Mouse (Mus musculus) G1E-ER4 (cell line): ENCODE data around the gene Rassf8. TPM values are rescaled to one million over a fixed set of nuclear protein-coding genes. Genes with fewer than 3 reads are reported as not detected.

Experiments
- GATA1 ChIP-seq: IDR thresholded peaks from one replicate; pipeline ENCODE4 v1.8.0; 2012; ENCODE audit warnings: low read length, inconsistent platforms
- polyA plus RNA-seq: library from polyadenylated mRNA; stranded (reverse); fragments of >175 nt; gene quantifications from 2 replicates; pipeline ENCODE4 v1.2.3, GENCODE M21; 2012

Gene Rassf8
- polyA plus RNA-seq, 1 experiment: not detected

- no peak for TF ChIP-seq GATA1
Observed at GRCm38 (mm10) chr6:145736099-145736498, 10.4 kb upstream of the Rassf8 start.

DNA sequence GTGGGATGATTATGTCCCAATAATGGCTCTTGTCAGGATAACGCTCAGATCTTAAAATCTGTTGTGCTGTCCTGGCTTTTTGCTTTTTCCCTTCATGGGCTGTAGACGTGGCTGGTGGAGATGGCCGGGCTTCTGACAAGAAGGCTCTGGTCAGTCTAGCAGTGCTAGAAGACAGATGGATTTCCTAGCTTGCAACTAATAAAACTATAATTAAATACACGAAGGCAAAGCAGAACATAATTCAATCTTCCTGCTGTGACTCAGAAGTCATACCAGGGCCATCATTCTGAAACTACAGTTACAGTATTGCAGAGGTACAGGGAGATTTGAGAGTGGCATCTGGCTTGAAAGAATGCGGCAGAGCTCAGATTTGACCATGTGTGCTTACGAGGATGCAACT lies 7.3 kb upstream of the Rassf8 start:
- no peak for TF ChIP-seq GATA1

DNA sequence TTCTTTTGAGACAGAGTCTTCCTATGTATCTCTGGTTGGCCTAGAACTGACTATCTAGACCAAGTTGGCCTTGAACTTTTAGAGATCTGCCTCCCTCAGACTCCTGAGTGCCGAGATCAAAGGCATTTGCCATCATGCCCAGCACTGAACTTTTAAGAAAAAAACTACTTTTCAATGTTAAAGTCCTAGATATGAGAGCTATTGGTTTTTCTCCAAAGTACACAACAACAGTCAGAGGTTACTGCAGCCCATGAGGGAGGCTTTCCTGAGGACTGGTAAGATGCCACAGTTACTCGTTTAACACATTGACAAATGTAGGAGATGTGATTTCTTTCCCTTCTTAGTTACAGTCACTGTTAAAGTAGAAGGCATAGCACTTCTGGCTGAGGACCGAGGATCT lies 6.5 kb upstream of the Rassf8 start:
- no peak for TF ChIP-seq GATA1

DNA sequence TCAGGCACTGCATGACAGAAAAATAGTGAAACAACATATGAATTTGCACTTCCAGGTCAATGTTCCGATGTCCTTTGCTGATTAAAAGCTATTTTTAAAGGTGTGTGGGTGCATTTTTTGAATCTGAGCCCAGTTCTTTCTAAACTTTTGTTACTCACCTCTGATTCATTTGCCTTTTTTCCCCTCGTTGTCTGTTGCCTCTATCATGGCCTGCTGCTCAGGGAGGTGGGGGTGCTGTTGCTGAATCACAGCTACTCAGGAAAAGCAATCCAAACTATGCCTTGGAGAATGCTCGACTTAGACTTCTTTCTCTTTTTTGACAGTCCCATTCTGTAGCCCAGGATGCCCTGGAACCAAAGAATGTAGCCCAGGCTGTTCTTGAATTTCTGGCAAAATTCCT lies 1.3 kb upstream of the Rassf8 start:
- TF ChIP-seq GATA1: no peak

DNA sequence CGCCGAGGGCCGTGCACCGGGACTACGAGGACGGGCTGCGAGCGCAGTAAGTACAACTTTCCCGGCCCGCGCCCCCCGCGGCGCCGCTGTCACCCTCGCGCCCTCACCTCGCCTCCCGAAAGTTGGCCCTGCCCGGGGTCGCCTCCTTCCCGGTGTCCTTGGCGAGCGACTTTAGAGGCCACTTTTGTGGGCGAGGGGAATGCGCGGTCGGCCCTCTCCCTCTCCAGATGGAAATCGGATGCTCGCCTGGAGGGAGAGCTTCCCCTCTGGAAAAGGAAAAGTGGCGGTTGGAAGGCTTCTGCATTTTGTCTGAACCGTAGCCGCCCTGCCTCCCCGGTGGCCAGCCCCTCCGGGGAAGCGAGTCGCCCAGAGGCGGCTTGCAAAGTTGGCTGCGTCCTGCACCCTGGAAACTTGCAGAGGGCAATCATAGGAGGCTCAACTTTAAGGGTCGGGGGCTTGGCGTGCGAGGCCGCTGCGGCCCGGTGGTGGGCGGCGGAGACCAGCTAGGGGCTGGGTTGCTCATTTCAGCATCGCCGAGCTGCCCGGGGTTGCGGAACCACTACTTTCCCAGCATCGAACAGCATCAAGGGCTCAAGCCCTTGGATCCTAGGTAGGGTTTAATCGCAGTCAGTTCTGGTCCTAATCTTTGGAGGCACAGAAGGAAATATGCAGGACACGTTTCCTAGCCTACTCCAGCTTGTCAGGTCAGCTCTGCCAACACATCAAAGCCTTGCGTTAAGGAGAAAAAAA lies 548 bp downstream of the Rassf8 start:
- TF ChIP-seq GATA1: no peak

DNA sequence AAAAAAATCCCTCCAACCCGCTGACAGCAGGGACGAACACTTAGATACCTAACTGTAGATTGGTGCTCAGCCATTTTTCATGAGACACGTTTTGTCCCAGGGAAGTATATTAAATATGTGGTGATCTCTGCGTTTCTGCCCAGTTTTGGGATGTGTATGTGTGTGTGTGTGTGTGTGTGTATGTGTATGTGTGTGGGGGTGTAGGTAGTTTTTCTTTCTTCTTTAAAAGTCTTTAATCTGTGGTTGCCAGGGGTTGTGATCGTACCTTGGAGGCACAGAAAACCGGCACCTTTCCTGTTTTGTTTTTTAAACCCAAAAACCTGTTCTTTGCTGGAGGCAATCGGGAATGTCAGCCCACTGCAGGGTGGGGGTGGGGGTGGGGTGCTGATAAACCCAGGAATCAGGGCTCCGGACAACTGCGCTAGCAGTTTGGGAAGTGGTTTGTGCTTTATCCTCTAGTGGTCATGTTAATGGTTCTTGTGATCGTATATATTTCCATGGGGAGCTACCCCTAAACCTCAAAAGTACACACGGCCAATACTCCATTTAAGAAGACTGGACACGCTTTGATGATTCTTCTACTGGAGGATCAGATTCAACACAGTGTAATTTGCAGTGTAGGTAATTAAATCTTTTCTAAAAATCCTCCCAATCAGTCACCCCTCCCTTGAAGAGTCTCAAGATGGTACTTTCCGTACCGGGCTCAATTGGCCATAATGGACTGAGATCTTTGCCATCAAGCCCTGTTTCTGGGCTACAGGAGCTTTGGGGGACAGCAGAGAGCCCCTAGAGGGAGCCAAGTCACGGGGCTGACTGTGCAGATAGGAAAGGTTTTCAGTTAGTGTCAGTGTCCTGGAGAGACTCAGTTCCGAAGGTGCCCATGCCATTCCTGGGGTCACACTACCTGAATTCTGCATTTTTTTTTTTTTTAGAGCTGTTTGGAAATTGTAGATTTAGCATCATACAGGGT lies 1.4 kb downstream of the Rassf8 start:
- no peak for TF ChIP-seq GATA1

GRCm38 (mm10) chr6:145750394-145750793 lies 3.8 kb downstream of the Rassf8 start:
- no peak for TF ChIP-seq GATA1

- TF ChIP-seq GATA1: no peak
Observed at GRCm38 (mm10) chr6:145753296-145753695, 6.7 kb downstream of the Rassf8 start.

GRCm38 (mm10) chr6:145754416-145754815 lies 7.9 kb downstream of the Rassf8 start:
- no peak for TF ChIP-seq GATA1

DNA sequence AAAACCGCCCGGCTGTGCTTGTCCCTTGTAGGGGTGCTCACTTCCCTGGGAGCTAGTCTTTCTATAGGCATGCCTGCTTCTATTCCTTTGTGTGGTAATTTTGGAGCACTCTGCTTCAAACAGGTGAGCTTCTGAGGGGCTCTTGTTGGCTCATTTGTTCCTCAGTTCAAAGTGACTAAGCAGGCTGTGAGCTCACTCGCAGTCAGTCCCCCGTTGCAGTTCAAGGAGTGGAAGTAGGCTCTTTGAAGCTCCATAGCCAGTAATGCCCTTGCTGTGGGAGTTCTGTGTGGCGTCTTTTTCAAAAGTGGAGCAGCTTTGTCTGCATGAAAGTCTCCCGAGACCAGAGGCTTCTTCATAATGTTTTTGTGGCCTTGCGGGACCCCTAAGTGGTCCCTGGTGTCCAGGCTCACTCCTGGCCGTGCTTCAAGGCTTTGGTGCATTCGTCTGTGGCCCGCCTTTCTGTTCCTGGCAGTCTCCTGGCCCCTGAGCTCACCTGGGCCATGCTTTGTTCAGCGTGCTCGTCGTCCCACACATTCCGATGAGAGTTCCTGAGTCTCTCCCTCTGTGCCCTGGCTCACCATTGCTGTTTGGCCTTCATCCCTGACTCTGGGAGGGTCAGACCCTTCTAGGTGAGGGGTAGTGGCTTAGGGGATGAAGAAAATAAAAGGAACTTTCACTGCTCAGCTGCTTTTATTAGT lies 9.5 kb downstream of the Rassf8 start:
- TF ChIP-seq GATA1: no peak

DNA sequence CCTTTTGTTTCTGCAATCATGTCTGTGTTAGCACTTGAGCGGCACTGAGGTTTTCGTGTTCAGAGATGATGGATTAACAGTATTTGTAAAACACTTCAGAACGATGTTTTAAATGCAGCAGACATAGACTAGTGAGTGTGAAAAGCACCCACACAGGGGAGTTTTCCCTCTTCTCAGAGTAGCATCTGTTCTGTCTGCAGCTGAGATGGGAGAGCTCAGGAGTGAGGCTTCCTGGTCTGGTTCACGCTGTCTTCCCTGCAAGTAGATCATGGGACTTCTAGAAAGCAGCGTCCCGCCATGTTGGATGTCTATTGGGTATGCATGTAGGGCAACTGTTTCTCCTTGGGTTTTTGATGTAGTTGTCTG lies 10.1 kb downstream of the Rassf8 start:
- TF ChIP-seq GATA1: no peak

DNA sequence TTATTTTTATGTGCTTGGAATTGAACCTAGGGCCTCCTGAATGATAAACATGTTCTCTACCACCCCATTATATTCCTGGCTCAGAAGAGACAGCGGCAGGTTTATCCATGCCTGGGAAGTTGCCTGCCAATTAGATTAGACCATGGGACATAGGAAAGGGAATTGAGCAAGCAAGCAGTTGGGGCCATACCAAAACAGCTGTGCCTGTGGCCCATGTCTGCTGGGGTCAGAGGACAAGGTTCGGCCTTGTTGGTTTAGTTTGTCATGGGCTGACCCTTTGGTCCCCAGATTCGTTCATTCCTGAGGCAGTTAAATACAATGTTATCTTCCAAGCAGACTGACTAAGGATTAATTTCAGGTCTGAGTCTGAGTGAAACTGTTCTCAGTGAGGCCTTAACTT lies 10.8 kb downstream of the Rassf8 start:
- TF ChIP-seq GATA1: no peak

- TF ChIP-seq GATA1: no peak
Observed at GRCm38 (mm10) chr6:145758685-145759084, 12.1 kb downstream of the Rassf8 start.

DNA sequence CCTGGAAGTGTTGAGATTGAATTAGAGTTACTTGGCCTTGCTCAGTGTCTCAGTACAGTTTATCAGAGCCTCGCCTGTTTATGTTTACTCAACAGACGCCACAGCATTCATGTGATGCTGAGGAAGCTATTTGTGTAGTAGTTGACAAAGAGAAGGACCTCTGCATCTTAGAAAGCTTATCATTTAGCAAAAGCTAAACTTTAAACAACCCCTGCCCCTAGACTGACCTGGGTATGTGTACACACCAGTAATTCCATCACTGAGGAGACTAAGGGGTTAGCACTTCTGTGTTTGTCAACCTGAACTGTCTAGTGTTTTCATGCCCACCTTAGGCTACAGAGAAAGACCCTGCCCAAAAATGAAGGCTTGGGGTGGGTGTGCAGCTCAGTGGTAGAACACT lies 12.9 kb downstream of the Rassf8 start:
- TF ChIP-seq GATA1: no peak

- no peak for TF ChIP-seq GATA1
Observed at GRCm38 (mm10) chr6:145760246-145761016, 13.9 kb downstream of the Rassf8 start.
